ENCODE assay signal across 21 mouse cellular contexts in the genomic region with DNA sequence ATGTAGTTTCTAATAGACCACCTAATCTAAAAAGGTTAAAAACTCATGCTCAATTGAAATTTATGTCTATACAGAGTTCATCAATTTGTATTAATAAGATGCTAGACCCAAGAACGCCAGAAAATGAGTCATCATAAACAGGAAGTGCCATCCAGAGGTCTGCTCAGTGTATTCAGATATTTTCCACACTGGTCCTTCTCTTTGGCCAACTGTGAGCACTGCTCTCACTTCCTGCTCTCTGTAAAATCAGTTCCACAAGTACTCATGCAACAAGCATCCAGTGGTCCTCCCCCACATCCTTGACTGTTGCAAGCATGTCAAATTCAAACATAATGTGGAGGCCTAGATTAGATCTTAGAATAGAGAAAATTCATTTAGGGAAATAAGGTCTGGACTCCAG.
DNase-seq lines count a peak whose midpoint lies in the region; ATAC-seq and TF ChIP-seq lines count a peak whose summit lies in the region.
"Had no signal": no experiment of that assay in that cellular context is flagged by ENCODE, and none has a peak within 500 bp of the region (broad histone marks: within the 10 kb centered on the region; RNA-seq: fewer than 3 reads in every experiment).

No protein-coding gene starts in this region.

- no peak for ATAC-seq in lung, embryonic 14.5 days (ENCODE audit: insufficient read depth)
- ATAC-seq in megakaryocyte progenitor cell, adult 5-6 weeks (replicated peaks; ENCODE audit: poor library complexity): peak; percentile 64; the same call in 1 of the 2 replicates
- ATAC-seq: hindbrain, postnatal 0 days; midbrain, embryonic 15.5 days had no signal

- DNase-seq in heart, adult 11 months: peak; percentile 83
- DNase-seq in heart, postnatal 36 days: no peak
- DNase-seq in lung, embryonic 14.5 days: peak; percentile 10
- no peak for DNase-seq in lung, postnatal 14 days
- peak; percentile 19 for DNase-seq in brain, adult 2 months (ENCODE audit: low read depth, low spot score)
- no peak for DNase-seq in gastrocnemius, postnatal 25 days
- DNase-seq in cerebellum, adult 18-20 months: no peak
- DNase-seq: cerebellum, adult 11-12 months; gastrocnemius, postnatal 14 days; heart, postnatal 10 days; kidney, adult 18-20 months; kidney, postnatal 10 days had no signal

- no peak overlapping the region for H3K27ac ChIP-seq in lung, embryonic 14.5 days (ENCODE audit: low read depth)
- H3K27ac ChIP-seq: embryonic facial prominence, embryonic 13.5 days; forebrain, embryonic 12.5 days; hindbrain, postnatal 0 days; left cerebral cortex, adult 2 months; limb, embryonic 12.5 days; liver, embryonic 14.5 days; midbrain, embryonic 15.5 days had no signal

- no peak for TF ChIP-seq CTCF in lung, embryonic 14.5 days (IDR thresholded peaks at IDR 0.05; ENCODE audit: low read depth)

- H3K27me3 ChIP-seq in lung, embryonic 14.5 days (ENCODE audit: insufficient read depth, low read length): no peaks in the 10 kb centered on the region
- H3K27me3 ChIP-seq: embryonic facial prominence, embryonic 13.5 days; forebrain, embryonic 12.5 days; limb, embryonic 12.5 days; megakaryocyte, embryonic 14.5 days; midbrain, embryonic 15.5 days had no signal

- no peak overlapping the region for H3K4me3 ChIP-seq in lung, embryonic 14.5 days (ENCODE audit: low read depth, low read length)
- H3K4me3 ChIP-seq: embryonic facial prominence, embryonic 13.5 days; forebrain, embryonic 12.5 days; left cerebral cortex, adult 2 months; limb, embryonic 12.5 days; megakaryocyte, embryonic 14.5 days; midbrain, embryonic 15.5 days had no signal

- intact Hi-C loops in heart, postnatal 36 days (cut with DNase I): loop anchor here (1.0 kb wide), 1 partner anchor 19 kb away; no protein-coding TSS in a partner anchor

- no peaks in the 10 kb centered on the region for H3K4me1 ChIP-seq in lung, embryonic 14.5 days (ENCODE audit: insufficient read depth)
- H3K4me1 ChIP-seq: limb, embryonic 12.5 days had no signal

- H3K4me2 ChIP-seq in lung, embryonic 14.5 days: no peak overlapping the region
- H3K4me2 ChIP-seq: embryonic facial prominence, embryonic 13.5 days; forebrain, embryonic 12.5 days; limb, embryonic 12.5 days; midbrain, embryonic 15.5 days had no signal

- WGBS in lung, embryonic 14.5 days: 33% methylated on average over 1 of the region's 1 CpGs

- H3K9ac ChIP-seq in lung, embryonic 14.5 days: no peak overlapping the region
- H3K9ac ChIP-seq: embryonic facial prominence, embryonic 13.5 days; forebrain, embryonic 12.5 days; limb, embryonic 12.5 days; liver, embryonic 14.5 days; midbrain, embryonic 15.5 days had no signal

- H3K36me3 ChIP-seq in lung, embryonic 14.5 days (ENCODE audit: insufficient read depth): peaks cover 9% of the 10 kb centered on the region; the same call in 1 of the 2 replicates

- H3K9me3 ChIP-seq in lung, embryonic 14.5 days (ENCODE audit: low read depth, low read length): no peaks in the 10 kb centered on the region
- H3K9me3 ChIP-seq: embryonic facial prominence, embryonic 13.5 days; forebrain, embryonic 12.5 days; limb, embryonic 12.5 days; midbrain, embryonic 15.5 days had no signal

Comparison
In these comparisons a context has a peak if more than half of its experiments do, and no peak if none do; other contexts are left out.
1. DNase-seq: peak in heart, adult 11 months (single experiment), lung, embryonic 14.5 days (single experiment) and brain, adult 2 months (single experiment); none in heart, postnatal 36 days (0 of 2), lung, postnatal 14 days (single experiment), gastrocnemius, postnatal 25 days (single experiment) and cerebellum, adult 18-20 months (0 of 2).